Mouse (Mus musculus) heart, postnatal 25 days (tissue): ENCODE measurements around the gene Plekhg1. TPM values are rescaled to one million over a fixed set of nuclear protein-coding genes. Genes with fewer than 3 reads are reported as not detected.

ENCODE experiments used
- DNase-seq: peaks from one replicate; pipeline ENCODE4 v3.0.0; 2022; ENCODE audit warnings: low spot score
- intact Hi-C: fragments of 180-260 bp; cut with DNase I; formaldehyde crosslinking; loops from one replicate; pipeline ENCODE4 v1.15.1; 2025
- total RNA-seq, 2 experiments: library from RNA; stranded (reverse); gene quantifications; 2 replicates each; pipeline ENCODE4 v1.2.3; 2021

Gene Plekhg1
- 1 to 10 TPM; 9.0 to 9.6 TPM for total RNA-seq

DNA sequence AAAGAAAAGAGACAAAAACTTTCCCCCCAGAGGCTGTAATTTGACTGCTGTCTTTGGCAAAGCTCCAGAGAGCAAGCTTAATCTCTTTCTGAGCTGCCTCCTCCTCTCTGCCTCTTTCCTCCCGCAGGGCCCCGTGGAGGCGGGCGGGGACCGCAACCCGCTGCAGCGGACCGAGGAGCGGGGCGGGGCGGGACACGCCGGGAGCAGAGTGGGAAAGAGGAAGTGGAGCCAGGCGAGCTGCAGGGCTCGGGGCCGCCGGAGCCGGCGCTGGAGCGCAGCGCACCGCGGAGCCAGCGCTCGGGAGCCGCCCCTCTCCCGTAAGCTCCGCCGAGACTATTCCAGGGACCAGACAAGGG is at the start of gene Plekhg1:
Gene Plekhg1, plus strand, starts transcription at position 217 of the 356 bp plus-strand sequence.
- intact Hi-C loops = loop anchor here (1.0 to 5.0 kb wide), 7 partner anchors 22 to 203 kb away; no protein-coding TSS in a partner anchor
- DNase-seq = peak; percentile 82

DNA sequence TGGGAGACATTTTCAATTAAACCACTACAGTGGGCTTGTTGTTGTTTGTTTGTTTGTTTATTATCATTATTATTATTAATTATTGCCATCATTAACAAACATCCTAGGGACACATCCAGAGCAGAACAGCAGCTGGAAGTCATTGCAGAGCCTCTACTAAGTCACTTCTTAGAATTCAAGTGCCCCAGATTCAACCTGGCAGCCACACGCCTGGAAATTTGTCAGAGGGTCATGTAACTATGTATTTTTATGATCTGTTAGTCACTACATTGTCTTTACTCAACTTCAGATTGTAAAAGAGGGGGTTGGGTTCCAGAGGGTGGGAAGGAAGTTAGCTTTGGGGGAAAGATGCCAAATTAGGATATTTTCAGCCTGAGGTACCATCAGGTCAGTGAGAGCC is 47.4 kb upstream of the Plekhg1 start:
- intact Hi-C loops = no loop called here
- no peak for DNase-seq

DNA sequence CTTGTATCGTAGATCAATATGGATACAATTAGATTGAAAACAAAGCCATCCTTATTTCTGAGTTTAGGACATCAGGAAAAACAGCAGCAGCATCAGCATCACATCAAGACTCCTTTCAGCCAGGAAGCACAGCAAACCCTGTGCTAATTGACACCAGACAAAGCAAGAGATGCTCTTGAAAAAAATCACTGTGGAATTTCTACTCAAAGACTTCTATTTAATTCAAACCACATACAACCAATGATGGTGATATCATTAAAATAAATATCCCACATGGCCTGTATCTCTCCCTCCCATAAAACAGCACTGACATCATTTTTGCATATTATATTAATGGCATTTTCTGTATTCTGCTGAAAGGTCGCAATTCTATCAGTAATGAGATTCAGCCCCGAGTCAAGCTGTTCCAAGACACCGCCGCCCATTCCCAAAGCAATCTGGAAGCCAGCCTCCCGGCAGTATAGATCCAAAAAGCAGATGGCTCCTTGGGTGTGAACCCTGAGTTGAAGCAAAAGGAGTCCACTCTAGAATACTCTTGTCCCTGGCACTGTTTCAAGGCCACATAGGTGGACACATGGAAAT is 46.4 kb upstream of the Plekhg1 start:
- DNase-seq = no peak
- intact Hi-C loops = no loop called here

DNA sequence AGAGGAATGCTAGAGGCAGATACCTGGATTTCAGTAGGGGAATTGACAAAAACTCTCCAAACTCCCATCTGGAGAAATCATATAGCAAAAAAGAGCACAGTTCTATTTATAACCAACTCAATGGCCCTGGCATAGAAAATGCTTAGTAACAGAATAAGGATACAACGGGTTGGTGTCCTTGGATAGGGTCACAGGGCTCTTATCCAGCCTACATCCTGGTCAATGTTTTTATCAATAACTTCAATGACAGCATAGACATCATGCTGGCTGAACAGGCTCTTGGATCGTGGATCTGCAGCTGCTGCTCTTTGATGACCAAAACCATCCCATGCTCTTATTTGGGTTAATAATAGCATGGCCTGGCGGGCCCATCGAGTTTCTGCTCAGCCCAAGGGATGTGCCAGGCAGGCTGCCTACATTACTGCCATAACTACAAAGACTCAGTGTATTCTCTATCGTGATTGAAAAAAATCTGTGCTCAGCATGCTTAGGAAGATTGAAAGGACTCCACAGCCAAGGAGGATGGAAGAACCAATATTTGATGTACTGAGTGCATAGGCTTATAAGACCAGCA is 44.7 kb upstream of the Plekhg1 start:
- no peak for DNase-seq
- intact Hi-C loops = loop anchor here (5.0 kb wide), 5 partner anchors 47 to 247 kb away; partner anchors contain the start of gene Plekhg1

DNA sequence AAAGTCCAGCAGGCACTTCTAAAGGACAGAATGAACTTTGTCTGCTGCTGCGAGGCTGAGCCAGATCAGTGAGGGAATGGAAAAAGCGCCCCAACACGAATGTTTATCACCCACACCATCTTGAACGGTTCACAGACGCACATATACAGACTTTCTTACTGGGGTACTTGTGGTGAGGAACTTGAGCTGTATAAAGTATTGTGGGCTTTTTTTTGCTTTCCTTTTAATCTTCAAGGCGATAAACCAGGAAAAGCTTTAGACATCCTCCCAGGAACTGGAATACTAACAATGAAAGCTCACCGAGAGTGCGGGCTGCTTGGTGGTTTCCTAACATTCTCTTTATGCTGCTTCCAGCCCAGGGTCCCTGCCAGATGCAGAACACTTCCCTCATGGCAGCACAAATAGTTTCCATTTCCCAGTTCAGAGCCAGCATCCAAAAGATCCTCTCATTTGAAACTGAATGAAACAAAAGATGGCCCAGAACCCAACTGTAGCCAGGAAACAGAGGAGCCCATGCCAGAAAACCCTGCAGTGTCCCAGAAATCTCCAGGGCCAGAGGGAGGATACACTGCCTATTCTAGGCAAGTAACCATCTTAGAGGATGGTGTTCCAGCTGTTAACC is 43.3 kb upstream of the Plekhg1 start:
- peak; percentile 72 for DNase-seq
- intact Hi-C loops = loop anchor here (5.0 kb wide), 5 partner anchors 45 to 245 kb away; partner anchors contain the start of gene Plekhg1

DNA sequence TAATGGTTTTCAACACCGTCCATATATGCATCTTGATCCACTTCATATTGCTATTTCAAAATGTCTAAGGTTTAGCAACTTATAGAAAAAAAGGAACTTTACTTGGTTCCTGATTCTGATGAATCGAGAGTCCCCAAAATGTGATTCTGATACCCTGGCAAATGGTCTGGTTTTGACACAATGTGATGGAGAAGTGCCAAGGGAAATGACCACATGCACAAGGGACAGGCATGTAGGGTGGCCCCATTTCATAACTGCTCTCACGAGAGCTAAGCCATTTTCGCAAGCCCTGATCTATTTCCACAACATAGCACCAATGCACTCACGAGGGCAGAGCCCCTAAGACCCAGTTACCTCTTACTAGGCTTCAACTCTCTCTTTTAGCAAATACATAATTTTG is 42.7 kb upstream of the Plekhg1 start:
- intact Hi-C loops = loop anchor here (5.0 kb wide), 5 partner anchors 45 to 245 kb away; partner anchors contain the start of gene Plekhg1
- no peak for DNase-seq

DNA sequence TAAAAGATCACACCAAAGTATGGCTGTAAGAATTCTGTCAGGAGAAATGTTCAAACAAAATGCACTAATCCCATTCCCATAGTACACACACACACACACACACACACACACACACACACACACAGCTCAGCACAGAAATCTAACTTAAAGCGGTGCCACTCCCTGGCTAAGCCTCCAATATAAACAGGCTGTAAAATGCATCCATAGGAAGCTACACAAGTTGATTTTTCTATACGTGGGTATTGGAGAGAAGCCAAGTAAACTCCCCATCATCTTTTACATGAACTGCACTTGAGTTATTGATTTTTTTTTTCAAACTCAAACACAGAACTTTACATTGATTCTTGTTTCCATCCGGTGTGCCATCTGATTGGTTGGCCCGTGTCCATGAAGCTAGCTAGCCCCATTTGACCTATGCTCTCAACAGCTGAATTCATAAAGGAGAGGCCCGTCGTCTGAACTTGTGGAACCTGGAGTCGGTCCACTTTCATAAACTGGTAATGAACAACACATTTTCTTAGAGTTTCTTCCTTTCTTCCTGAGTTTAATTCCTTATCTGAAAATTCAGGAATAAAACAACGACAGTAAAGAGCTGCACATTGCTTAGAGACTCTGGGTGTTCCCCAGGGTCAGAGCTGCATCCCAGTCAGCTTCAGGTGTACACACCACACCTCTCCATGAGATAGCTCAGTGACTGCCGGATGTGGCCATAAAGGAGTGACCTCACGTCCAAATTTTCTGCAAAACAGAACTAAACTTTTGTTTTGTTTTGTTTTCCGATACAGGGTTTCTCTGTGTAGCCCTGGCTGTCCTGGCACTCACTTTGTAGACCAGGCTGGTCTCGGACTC is 39.7 kb upstream of the Plekhg1 start:
- DNase-seq = no peak
- intact Hi-C loops = no loop called here

DNA sequence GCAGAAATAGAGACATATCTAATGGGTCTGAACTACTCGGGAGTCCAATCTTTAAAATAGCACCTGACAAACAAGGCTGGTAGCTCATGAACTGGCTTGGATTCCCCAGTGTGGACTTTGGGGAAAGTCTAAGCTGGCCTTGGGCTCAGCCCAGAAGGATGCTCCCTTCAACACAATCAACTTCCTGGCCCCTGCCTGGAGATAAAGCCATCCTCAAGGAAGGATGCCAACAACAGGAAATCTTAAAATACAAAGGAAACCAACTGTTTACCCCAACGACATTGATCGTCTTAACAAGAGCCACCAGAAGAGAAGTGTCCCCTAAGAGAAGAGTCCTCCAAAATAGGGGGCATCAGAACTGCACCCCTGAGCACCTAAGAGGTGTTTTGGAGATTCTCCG is 38.3 kb upstream of the Plekhg1 start:
- intact Hi-C loops = no loop called here
- no peak for DNase-seq

DNA sequence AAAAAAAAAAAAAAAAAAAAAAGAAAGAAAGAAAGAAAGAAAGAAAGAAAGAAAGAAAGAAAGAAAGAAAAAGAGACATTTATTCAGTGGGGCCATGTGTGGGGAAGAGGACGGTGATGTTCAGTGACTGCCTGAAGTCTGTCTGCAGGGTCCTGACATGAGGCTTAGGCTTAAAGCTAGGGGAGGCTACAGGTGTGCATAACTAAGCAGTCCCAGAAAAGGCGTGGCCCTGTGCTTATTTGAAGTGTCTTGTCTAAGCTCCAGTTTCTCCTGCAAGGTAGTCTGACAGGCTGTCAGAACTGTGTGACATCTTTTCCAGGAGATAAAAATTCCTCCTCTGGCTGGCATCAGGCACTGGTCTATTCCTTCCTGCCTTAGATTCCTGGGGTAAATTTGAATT is 37.6 kb upstream of the Plekhg1 start:
- DNase-seq = no peak
- intact Hi-C loops = no loop called here

DNA sequence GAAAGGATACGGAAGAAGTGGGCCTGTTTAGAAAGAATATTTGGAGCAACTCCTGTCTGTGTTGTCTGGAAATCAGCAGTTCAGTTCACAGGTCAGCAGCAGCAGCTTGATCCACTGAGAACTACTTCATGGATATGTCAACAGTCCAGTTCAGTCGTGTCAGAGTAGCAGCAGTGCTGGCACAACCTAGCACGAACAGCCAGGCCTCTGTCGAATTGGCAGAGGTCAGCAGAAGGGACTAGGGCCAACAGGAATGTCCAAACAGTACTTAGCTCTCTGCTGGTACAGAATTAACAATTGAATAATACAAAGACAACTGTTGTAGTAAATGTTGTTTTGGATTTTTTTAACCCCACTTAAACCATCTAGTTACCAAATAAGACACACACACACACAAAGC is 33.9 kb upstream of the Plekhg1 start:
- DNase-seq = no peak
- intact Hi-C loops = no loop called here

DNA sequence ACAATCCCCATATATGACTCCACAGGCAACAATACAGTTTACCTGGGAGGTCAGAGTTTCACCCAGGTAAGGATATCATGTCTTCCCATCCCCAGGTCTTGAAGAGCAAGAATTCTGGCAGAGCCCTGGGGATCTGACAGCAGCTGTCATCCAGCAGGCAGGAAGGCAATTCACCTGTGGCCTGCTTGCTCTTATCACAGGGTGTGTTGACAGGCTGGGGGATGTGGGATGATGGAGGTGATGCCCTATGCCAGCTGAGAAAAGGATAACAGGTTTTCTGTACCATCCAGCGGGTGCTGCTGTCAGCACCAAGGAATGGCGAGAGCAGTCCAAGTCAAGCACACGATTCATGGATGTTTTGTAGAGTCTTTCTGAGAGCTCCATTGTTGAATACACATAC is 30.1 kb upstream of the Plekhg1 start:
- DNase-seq = no peak
- intact Hi-C loops = loop anchor here (10.0 kb wide), 1 partner anchor 135 kb away; no protein-coding TSS in a partner anchor

DNA sequence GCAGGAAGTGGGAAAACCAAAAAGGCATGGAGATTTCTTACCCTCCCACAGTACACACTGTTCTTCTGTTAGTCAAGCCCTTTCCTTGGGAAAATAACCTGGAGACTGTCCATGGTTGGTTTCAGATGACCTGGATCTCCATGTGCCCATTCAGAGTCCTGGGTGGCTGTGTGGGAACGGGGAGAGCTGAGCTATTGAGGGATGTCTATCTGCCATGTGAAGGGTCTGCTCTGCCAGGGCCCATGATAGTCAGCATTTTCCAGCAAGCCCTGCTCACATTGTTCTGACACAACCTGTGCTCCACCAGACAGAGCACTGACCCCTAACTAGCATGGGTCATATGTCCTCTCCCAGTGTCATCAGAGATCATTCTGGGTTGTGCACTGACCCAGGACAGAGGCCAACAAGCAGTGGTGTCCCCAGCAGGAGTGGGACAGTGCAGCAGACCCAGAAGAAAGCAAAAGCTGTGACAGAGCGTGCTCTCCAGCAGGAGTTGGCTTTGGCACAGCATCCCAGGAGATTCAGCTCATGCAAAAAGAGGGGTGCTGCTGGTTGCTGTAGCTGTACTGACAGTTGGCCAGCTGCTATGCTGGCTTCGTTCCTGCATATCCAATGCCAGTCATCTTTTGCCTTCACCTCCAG is 24.7 kb upstream of the Plekhg1 start:
- intact Hi-C loops = loop anchor here (5.0 to 10.0 kb wide), 2 partner anchors 83 to 141 kb away; no protein-coding TSS in a partner anchor
- no peak for DNase-seq

DNA sequence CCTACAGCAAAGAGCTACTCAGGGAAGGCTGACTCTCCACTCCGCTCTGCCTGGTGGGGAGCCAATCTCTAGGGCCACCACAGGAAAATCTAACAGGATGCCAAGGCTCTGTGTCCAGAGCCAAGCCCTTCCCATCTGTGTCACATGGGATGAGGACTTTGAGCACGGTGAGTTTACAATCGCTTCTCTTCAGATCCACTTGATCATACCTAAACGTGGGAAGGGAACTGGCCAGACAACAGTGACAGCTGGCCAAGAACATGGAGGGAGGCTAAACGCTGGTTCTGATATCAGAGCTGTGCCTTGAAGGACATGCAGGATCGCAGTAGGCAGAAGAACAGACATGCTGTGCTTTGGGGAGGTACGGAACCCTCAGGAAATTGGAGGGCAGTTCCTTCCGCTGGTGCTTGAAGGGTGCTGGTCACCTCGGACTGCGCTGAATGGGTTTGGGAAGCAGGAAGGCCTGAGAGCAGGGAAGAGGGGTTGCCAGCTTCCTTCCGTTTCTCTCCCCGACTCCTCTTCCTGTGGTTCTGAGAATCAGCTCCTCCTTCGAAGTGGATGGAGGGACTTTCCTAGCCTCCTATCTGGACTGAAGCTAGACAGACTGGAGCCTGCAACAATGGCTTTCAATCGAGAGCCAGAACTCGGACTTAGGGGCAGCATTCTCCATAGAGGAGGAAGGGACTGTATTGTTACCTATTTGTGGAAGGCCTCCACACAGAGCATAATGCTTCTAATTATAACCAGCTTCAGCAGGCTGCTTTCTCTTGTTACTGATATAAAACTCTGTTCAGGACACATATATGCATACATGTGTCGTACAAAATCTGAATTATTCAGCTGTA is 21.9 kb upstream of the Plekhg1 start:
- intact Hi-C loops = loop anchor here (1.0 to 10.0 kb wide), 3 partner anchors 22 to 143 kb away; partner anchors contain the start of gene Plekhg1
- DNase-seq = peak; percentile 57

DNA sequence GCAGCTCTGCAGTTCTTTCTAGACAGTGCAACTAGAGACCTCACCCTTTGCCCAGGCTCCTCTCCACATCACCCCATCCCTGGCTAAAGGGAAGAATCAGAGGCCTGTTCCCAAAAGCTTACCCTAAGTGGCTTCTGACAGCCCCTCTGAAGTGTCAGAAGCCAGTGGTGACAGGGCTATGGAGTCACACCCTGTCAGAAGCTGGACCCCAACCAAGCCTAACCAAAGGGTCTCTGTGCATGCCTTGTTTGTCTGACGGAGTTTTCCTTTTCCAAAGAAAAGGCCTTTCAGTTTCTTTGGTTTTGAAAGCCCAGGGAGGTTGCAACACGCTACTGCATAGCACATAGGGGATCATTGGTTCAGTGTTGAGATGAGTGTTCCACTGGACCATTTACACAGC is 19.9 kb upstream of the Plekhg1 start:
- no peak for DNase-seq
- intact Hi-C loops = no loop called here

DNA sequence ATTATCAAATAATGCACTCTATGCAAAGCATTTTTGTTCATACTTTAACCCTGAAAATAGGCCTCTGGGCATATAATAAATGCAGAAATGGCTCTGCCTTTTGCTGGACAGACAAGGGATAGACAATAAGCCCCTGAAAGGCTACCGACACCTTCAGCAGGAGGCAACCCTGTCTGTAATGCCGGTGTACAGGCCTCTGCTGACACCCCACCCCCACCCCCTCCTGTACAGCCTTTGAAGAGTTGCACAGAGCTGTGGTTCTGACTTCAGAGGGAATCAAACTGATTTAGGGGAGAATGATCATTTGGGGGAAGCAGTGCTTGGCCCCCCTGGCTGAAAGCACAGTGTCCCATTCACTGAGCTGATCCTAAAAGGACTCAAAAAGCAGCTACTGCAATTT is 17.8 kb upstream of the Plekhg1 start:
- no peak for DNase-seq
- intact Hi-C loops = no loop called here

DNA sequence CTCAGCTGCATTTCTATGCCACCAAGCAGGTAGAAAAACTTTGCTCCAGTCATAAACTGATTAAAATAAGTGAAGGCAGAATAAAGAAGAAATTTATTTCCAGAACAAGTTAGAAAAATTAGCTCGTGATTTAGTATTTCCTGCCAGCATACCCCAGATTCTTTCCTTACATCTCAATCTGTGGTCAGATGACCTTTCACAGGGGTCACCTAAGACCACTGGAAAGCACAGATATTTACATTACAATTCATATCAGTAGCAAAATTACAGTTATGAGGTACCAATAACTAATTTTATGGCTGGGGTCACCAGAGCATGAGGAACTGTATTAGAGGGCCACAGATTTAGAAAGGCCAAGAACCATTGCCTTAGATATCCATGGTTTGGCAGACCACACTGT is 15.5 kb upstream of the Plekhg1 start:
- intact Hi-C loops = no loop called here
- no peak for DNase-seq

DNA sequence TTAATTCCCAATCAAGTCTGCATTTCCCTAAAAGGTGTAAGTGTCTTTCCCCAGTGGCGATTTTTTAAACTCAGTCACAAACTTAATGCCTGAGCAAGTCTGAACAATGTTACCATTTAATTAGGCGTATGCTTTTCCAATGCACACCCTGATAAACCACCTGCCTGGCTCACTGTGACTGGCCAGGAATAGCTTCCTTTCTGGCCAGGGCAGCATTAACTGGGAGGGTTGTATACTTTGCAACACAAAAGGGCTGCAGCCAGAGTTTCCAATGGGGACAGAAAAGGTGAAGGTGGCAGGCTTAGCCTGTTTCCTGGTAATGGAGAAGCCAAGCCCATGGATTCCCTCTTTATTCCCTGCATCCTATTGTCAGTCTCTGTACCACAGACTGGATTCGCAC is 10.5 kb upstream of the Plekhg1 start:
- no peak for DNase-seq
- intact Hi-C loops = no loop called here

DNA sequence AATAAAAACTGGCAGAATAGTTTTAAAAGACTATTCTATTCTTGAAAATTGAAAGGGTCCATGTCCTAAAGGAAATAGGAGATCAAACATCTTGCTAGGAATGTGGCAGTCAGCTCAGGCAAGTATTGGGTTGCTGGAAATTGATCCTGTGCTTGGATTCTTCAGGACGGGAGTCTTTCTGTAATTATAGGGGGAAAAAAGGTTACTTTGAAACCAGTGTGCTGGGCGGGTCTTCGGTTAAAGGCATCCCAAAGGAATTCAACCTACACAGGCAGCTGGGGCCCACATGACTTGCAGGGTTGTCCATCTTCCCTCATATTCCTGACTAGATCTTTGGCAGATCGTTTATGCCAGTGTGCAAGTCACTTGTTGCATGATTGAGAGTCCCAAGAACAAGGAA is 9.8 kb upstream of the Plekhg1 start:
- no peak for DNase-seq
- intact Hi-C loops = no loop called here

DNA sequence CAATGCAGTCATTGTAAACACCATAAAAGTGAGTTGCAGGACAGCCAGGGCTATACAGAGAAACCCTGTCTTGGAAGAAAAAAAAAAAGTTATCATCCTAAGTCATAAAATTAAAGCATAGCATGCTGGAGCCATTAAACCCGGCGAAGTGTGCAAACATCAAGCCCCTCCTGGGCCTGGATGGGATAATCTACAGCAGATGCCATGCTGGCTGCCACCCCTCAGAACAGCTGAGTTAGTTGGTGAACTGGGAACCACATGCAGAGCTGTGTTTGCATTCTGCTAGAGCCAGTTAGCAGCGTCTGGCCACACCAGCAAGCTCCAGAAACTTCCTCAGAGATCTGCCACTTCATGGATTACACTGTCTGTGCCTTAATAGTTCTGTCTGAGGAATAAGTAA is 3.1 kb upstream of the Plekhg1 start:
- intact Hi-C loops = no loop called here

More for the DNA sequence above, 3.1 kb upstream of the Plekhg1 start:
- no peak for DNase-seq
